Mouse (Mus musculus) cerebellum, adult 18-20 months (tissue): ENCODE measurements around the gene Gja3.

ENCODE experiments used
- DNase-seq, 2 experiments: peaks; one replicate each; pipeline ENCODE4 v3.0.0; 2021

Gja3 gene

GRCm38 (mm10) chr14:57057563-57058321 lies at the start of gene Gja3:
Gene Gja3 (minus strand): TSS chr14:57058100.
- DNase-seq, result no peak

GRCm38 (mm10) chr14:57107091-57107490 lies 49.2 kb upstream of the Gja3 start:
- no peak for DNase-seq

- DNase-seq, result no peak
Observed at GRCm38 (mm10) chr14:57105721-57106120, 47.8 kb upstream of the Gja3 start.

GRCm38 (mm10) chr14:57105111-57105510 lies 47.2 kb upstream of the Gja3 start:
- no peak for DNase-seq

GRCm38 (mm10) chr14:57104106-57105023 lies 46.5 kb upstream of the Gja3 start, which contains the start of gene Gjb2:
Gene Gjb2 (minus strand): TSS chr14:57104702.
- peak; percentile 4 to 12 for DNase-seq

- DNase-seq, result no peak
Observed at GRCm38 (mm10) chr14:57103711-57104105, 45.8 kb upstream of the Gja3 start.

- no peak for DNase-seq
Observed at GRCm38 (mm10) chr14:57103121-57103520, 45.2 kb upstream of the Gja3 start.

- DNase-seq, result no peak
Observed at GRCm38 (mm10) chr14:57101623-57102022, 43.7 kb upstream of the Gja3 start.

GRCm38 (mm10) chr14:57095855-57096254 lies 38.0 kb upstream of the Gja3 start:
- DNase-seq, result no peak

GRCm38 (mm10) chr14:57093029-57093428 lies 35.1 kb upstream of the Gja3 start:
- peak; percentile 35 to 46 for DNase-seq

- no peak for DNase-seq
Observed at GRCm38 (mm10) chr14:57090001-57090400, 32.1 kb upstream of the Gja3 start.

- no peak for DNase-seq
Observed at GRCm38 (mm10) chr14:57089107-57089506, 31.2 kb upstream of the Gja3 start.

GRCm38 (mm10) chr14:57084180-57084668 lies 26.3 kb upstream of the Gja3 start:
- DNase-seq, result no peak

- no peak for DNase-seq
Observed at GRCm38 (mm10) chr14:57082863-57083262, 25.0 kb upstream of the Gja3 start.

- DNase-seq, result no peak
Observed at GRCm38 (mm10) chr14:57075537-57075936, 17.6 kb upstream of the Gja3 start.

- peak; percentile 14 to 37 for DNase-seq
Observed at GRCm38 (mm10) chr14:57069906-57070305, 12.0 kb upstream of the Gja3 start.

- no peak for DNase-seq
Observed at GRCm38 (mm10) chr14:57066053-57066452, 8.2 kb upstream of the Gja3 start.

- peak; percentile 32 to 47 for DNase-seq
Observed at GRCm38 (mm10) chr14:57060052-57060451, 2.2 kb upstream of the Gja3 start.

- no peak for DNase-seq
Observed at GRCm38 (mm10) chr14:57057204-57057562, 717 bp downstream of the Gja3 start.

- DNase-seq, result no peak
Observed at GRCm38 (mm10) chr14:57052713-57053112, 5.2 kb downstream of the Gja3 start.

GRCm38 (mm10) chr14:57043863-57044262 lies 14.0 kb downstream of the Gja3 start:
- DNase-seq, result no peak

- no peak for DNase-seq
Observed at GRCm38 (mm10) chr14:57041439-57041838, 16.5 kb downstream of the Gja3 start.

GRCm38 (mm10) chr14:57034926-57035498 lies 22.9 kb downstream of the Gja3 start:
- DNase-seq, result no peak
